Mouse (Mus musculus) T-cell, adult 2 months (primary cell): Measurements from ENCODE around the gene Filip1.

Experiments
- DNase-seq: peaks from one replicate; pipeline ENCODE4 v3.0.0; 2022; ENCODE audit warnings: low spot score

Gene Filip1

GRCm38 (mm10) chr9:79898815-79899214 is 113.8 kb downstream of the Filip1 start:
- DNase-seq: no peak

GRCm38 (mm10) chr9:79894665-79895064 is 118.0 kb downstream of the Filip1 start:
- no peak for DNase-seq

- no peak for DNase-seq
Measured at GRCm38 (mm10) chr9:79893841-79894612, 118.6 kb downstream of the Filip1 start.

GRCm38 (mm10) chr9:79892183-79892582 is 120.5 kb downstream of the Filip1 start:
- DNase-seq: no peak

GRCm38 (mm10) chr9:79890488-79890887 is 122.2 kb downstream of the Filip1 start:
- DNase-seq: no peak

GRCm38 (mm10) chr9:79889132-79889531 is 123.5 kb downstream of the Filip1 start:
- no peak for DNase-seq

GRCm38 (mm10) chr9:79885244-79886210 is 127.1 kb downstream of the Filip1 start:
- DNase-seq: no peak

- no peak for DNase-seq
Measured at GRCm38 (mm10) chr9:79883139-79883538, 129.5 kb downstream of the Filip1 start.

- DNase-seq: no peak
Measured at GRCm38 (mm10) chr9:79880031-79880430, 132.6 kb downstream of the Filip1 start.

- DNase-seq: no peak
Measured at GRCm38 (mm10) chr9:79875522-79876131, 137.0 kb downstream of the Filip1 start.

- DNase-seq: no peak
Measured at GRCm38 (mm10) chr9:79872598-79872997, 140.1 kb downstream of the Filip1 start.

- DNase-seq: no peak
Measured at GRCm38 (mm10) chr9:79869512-79869911, 143.1 kb downstream of the Filip1 start.

GRCm38 (mm10) chr9:79865998-79866397 is 146.7 kb downstream of the Filip1 start:
- DNase-seq: no peak

GRCm38 (mm10) chr9:79862544-79862943 is 150.1 kb downstream of the Filip1 start:
- DNase-seq: no peak

GRCm38 (mm10) chr9:79847099-79847498 is 165.6 kb downstream of the Filip1 start:
- no peak for DNase-seq

GRCm38 (mm10) chr9:79842615-79843014 is 170.0 kb downstream of the Filip1 start:
- no peak for DNase-seq

GRCm38 (mm10) chr9:79842028-79842427 is 170.6 kb downstream of the Filip1 start:
- DNase-seq: no peak

- DNase-seq: no peak
Measured at GRCm38 (mm10) chr9:79831294-79831693, 181.4 kb downstream of the Filip1 start.

- DNase-seq: no peak
Measured at GRCm38 (mm10) chr9:79830874-79831273, 181.8 kb downstream of the Filip1 start.

GRCm38 (mm10) chr9:79829842-79830800 is 182.5 kb downstream of the Filip1 start:
- DNase-seq: no peak

- no peak for DNase-seq
Measured at GRCm38 (mm10) chr9:79827072-79827471, 185.6 kb downstream of the Filip1 start.
